Comparison of ENCODE assay signal across 8 mouse cellular contexts in the genomic region with DNA sequence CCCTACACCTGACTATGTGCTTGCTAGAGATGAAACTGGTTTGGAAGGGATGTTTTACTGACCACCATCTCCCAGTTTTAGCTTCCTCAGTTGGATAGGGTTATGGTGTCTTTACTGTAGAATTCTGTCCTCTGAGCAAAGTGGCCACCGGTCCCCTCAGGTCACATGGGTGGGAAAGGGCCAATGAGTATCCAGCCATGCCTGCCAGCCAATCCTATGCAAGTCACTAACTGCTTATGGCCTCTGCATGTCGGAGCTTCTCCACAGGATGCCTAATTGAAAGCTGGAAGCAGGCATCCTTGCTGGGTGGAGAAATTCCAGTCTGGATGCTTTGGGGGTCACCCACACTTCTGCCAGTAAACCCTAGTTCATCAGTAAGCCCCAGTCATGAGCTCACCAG. TPM values are rescaled to one million over a fixed set of nuclear protein-coding genes. Genes with fewer than 3 reads are reported as not detected.
DNase-seq lines count a peak whose midpoint lies in the region; ATAC-seq lines count a peak whose summit lies in the region.
"Had no signal": no experiment of that assay in that cellular context is flagged by ENCODE, and none has a peak within 500 bp of the region (broad histone marks: within the 10 kb centered on the region; RNA-seq: fewer than 3 reads in every experiment).

No protein-coding gene starts in this region.

- H3K36me3 ChIP-seq in kidney, embryonic 14.5 days (ENCODE audit: control insufficient read depth, insufficient read depth, low read length) = peaks cover 36% of the 10 kb centered on the region
- H3K36me3 ChIP-seq in embryonic facial prominence, embryonic 10.5 days (replicated peaks) = peaks cover 49% of the 10 kb centered on the region
- peaks cover 48% of the 10 kb centered on the region for H3K36me3 ChIP-seq in limb, embryonic 10.5 days
- peaks cover 15% of the 10 kb centered on the region for H3K36me3 ChIP-seq in neural tube, embryonic 14.5 days (ENCODE audit: control insufficient read depth, insufficient read depth, low read length)

- no peaks in the 10 kb centered on the region for H3K27me3 ChIP-seq in kidney, embryonic 14.5 days (ENCODE audit: control insufficient read depth, insufficient read depth, low read length)
- no peaks in the 10 kb centered on the region for H3K27me3 ChIP-seq in embryonic facial prominence, embryonic 10.5 days (replicated peaks; ENCODE audit: low read depth, poor library complexity, severe bottlenecking)
- no peaks in the 10 kb centered on the region for H3K27me3 ChIP-seq in limb, embryonic 10.5 days (ENCODE audit: low read depth, poor library complexity, severe bottlenecking)
- H3K27me3 ChIP-seq in neural tube, embryonic 14.5 days (ENCODE audit: control insufficient read depth, insufficient read depth, low read length) = no peaks in the 10 kb centered on the region

- H3K27ac ChIP-seq in kidney, embryonic 14.5 days (ENCODE audit: low read depth, low read length) = no peak overlapping the region
- H3K27ac ChIP-seq in embryonic facial prominence, embryonic 10.5 days (replicated peaks) = no peak overlapping the region
- peak overlapping the region; percentile 40; the same call in 1 of the 2 replicates for H3K27ac ChIP-seq in limb, embryonic 10.5 days
- H3K27ac ChIP-seq in neural tube, embryonic 14.5 days (ENCODE audit: low read depth, low read length) = peak overlapping the region; percentile 22; the same call in 1 of the 2 replicates
- H3K27ac ChIP-seq: kidney, postnatal 0 days had no signal

- no peaks in the 10 kb centered on the region for H3K9me3 ChIP-seq in kidney, embryonic 14.5 days (ENCODE audit: control insufficient read depth, low read length)
- no peaks in the 10 kb centered on the region for H3K9me3 ChIP-seq in embryonic facial prominence, embryonic 10.5 days
- H3K9me3 ChIP-seq in limb, embryonic 10.5 days (replicated peaks) = no peaks in the 10 kb centered on the region
- no peaks in the 10 kb centered on the region for H3K9me3 ChIP-seq in neural tube, embryonic 14.5 days (ENCODE audit: control insufficient read depth, low read length)

- peak; percentile 42; the same call in 1 of the 2 replicates for ATAC-seq in kidney, embryonic 14.5 days (ENCODE audit: low FRiP score, low TSS enrichment)
- ATAC-seq in neural tube, embryonic 14.5 days (ENCODE audit: low read depth) = 0 out of 2 replicates have a peak, but pooled peaks have one; percentile 41
- ATAC-seq in megakaryocyte progenitor cell, adult 5-6 weeks (replicated peaks; ENCODE audit: poor library complexity) = no peak; the same call in 1 of the 2 replicates

- H3K4me3 ChIP-seq in kidney, embryonic 14.5 days (ENCODE audit: low read length) = no peak overlapping the region
- no peak overlapping the region for H3K4me3 ChIP-seq in embryonic facial prominence, embryonic 10.5 days
- H3K4me3 ChIP-seq in limb, embryonic 10.5 days = 0 out of 2 replicates have a peak overlapping the region, but pooled peaks have one; percentile 18
- no peak overlapping the region for H3K4me3 ChIP-seq in neural tube, embryonic 14.5 days (ENCODE audit: low read depth, low read length)

- 9% methylated on average over 2 of the region's 2 CpGs for WGBS in kidney, embryonic 14.5 days
- WGBS in embryonic facial prominence, embryonic 10.5 days = 2% methylated on average over 2 of the region's 2 CpGs
- WGBS in limb, embryonic 10.5 days = 0% methylated on average over 2 of the region's 2 CpGs
- WGBS in neural tube, embryonic 14.5 days = 0% methylated on average over 2 of the region's 2 CpGs

- no peak overlapping the region; the same call in 1 of the 2 replicates for H3K4me2 ChIP-seq in kidney, embryonic 14.5 days (replicated peaks; ENCODE audit: low read depth, low read length)
- H3K4me2 ChIP-seq in neural tube, embryonic 14.5 days (ENCODE audit: low read depth, low read length) = 0 out of 2 replicates have a peak overlapping the region, but pooled peaks have one; percentile 23

- no peak for DNase-seq in kidney, postnatal 36 days
- DNase-seq in embryonic facial prominence, embryonic 10.5 days (ENCODE audit: low spot score) = peak; percentile 57
- peak; percentile 45 for DNase-seq in limb, embryonic 10.5 days (ENCODE audit: low spot score)
- DNase-seq in thymus, postnatal 10 days (ENCODE audit: low spot score in 2 of 2) = no peak

- peaks cover 5% of the 10 kb centered on the region for H3K4me1 ChIP-seq in kidney, embryonic 14.5 days (ENCODE audit: control insufficient read depth, insufficient read depth, low read length)
- peaks cover 11% of the 10 kb centered on the region for H3K4me1 ChIP-seq in embryonic facial prominence, embryonic 10.5 days
- peaks cover 21% of the 10 kb centered on the region for H3K4me1 ChIP-seq in limb, embryonic 10.5 days
- no peaks in the 10 kb centered on the region for H3K4me1 ChIP-seq in neural tube, embryonic 14.5 days (ENCODE audit: control insufficient read depth, insufficient read depth, low read length)

- no peak overlapping the region for H3K9ac ChIP-seq in kidney, embryonic 14.5 days (ENCODE audit: low read depth, low read length)
- H3K9ac ChIP-seq in neural tube, embryonic 14.5 days (replicated peaks; ENCODE audit: low read depth, low read length) = no peak overlapping the region

RNA-seq across cellular contexts. Expression of gene Rbx1, which starts 10.5 kb away (rescaled TPM):
- 512 and 656 TPM in 2 replicates for polyA plus RNA-seq in kidney, embryonic 14.5 days (2014; fragmentation: Nextera tagmentation; extraction: Ambion mirVana)
- polyA plus RNA-seq in embryonic facial prominence, embryonic 10.5 days (2016; fragmentation: Nextera tagmentation; extraction: Ambion mirVana) = 622 and 633 TPM in 2 replicates
- polyA plus RNA-seq in limb, embryonic 10.5 days (2016; fragmentation: Nextera tagmentation; extraction: Ambion mirVana) = 590 and 611 TPM in 2 replicates
- 454 and 456 TPM in 2 replicates for polyA plus RNA-seq in neural tube, embryonic 14.5 days (2014; fragmentation: Nextera tagmentation; extraction: Ambion mirVana)
- total RNA-seq in megakaryocyte progenitor cell, adult 5-6 weeks (2015) = 166 and 175 TPM in 2 replicates
- 189 and 199 TPM in 2 replicates for total RNA-seq in megakaryocyte progenitor cell, adult 5-6 weeks (2017)

Comparison
In these comparisons a context has a peak if more than half of its experiments do, and no peak if none do; other contexts are left out.
1. H3K27ac ChIP-seq: peak in limb, embryonic 10.5 days (single experiment) and neural tube, embryonic 14.5 days (single experiment); none in kidney, embryonic 14.5 days (single experiment) and embryonic facial prominence, embryonic 10.5 days (single experiment).
2. DNase-seq: peak in embryonic facial prominence, embryonic 10.5 days (single experiment) and limb, embryonic 10.5 days (single experiment); none in kidney, postnatal 36 days (0 of 2) and thymus, postnatal 10 days (0 of 2).